Mouse (Mus musculus): ENCODE data around the gene Brsk2. TPM values are rescaled to one million over a fixed set of nuclear protein-coding genes. Genes with fewer than 3 reads are reported as not detected.

Brsk2 gene
- polyA plus RNA-seq, 1 experiment from 2014 or later: 0.40 TPM

GRCm38 (mm10) chr7:141934951-141935350, 14.6 kb upstream of the Brsk2 start:
- H3K9ac ChIP-seq: no peak overlapping the region
- H3K4me1 ChIP-seq (replicated peaks): no peaks in the 10 kb centered on the region
- no peaks in the 10 kb centered on the region for H3K36me3 ChIP-seq
- peaks cover 42% of the 10 kb centered on the region for H3K27me3 ChIP-seq (replicated peaks)
- ATAC-seq (ENCODE audit: insufficient number of reproducible peaks, low FRiP score): no peak
- H3K4me2 ChIP-seq: no peak overlapping the region
- H3K9me3 ChIP-seq (replicated peaks): no peaks in the 10 kb centered on the region
- H3K4me3 ChIP-seq: no peak overlapping the region
- H3K27ac ChIP-seq (ENCODE audit: poor library complexity, severe bottlenecking): no peak overlapping the region
- WGBS: 83% methylated on average over 6 of the region's 6 CpGs

GRCm38 (mm10) chr7:141943444-141943843, 6.1 kb upstream of the Brsk2 start:
- WGBS: 70% methylated on average over 5 of the region's 5 CpGs
- peaks cover 62% of the 10 kb centered on the region for H3K27me3 ChIP-seq (replicated peaks)
- no peak for ATAC-seq (ENCODE audit: insufficient number of reproducible peaks, low FRiP score)

DNA sequence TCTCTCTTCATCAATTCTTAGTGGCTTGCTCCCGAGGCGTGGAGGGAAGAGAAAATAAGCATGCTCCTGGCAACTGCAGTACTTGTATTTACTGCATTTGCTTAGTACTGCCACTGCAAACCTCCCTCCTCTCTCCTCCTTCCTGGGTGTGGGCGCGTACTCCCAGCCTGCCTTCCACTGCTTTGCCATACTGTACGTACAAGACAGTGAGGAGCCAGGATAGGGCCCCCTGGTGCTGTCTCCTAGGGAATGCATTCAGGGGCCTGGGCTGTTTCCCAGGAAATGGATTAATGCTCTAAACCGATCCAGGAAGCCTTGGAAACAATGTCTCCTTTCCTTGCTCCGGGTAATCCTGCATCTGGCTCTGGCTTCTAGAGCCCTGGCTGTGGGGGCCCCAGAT, 3.6 kb upstream of the Brsk2 start:
- Histone ChIP-seq H3K4me2 (no peak overlapping the region), H3K27me3 (replicated peaks) (peaks cover 76% of the 10 kb centered on the region), H3K27ac (ENCODE audit: poor library complexity, severe bottlenecking) (no peak overlapping the region), H3K4me3 (no peak overlapping the region), H3K36me3 (no peaks in the 10 kb centered on the region), H3K9ac (no peak overlapping the region), H3K4me1 (replicated peaks) (peaks cover 13% of the 10 kb centered on the region), H3K9me3 (replicated peaks) (no peaks in the 10 kb centered on the region)
- 30% methylated on average over 7 of the region's 7 CpGs for WGBS
- no peak for ATAC-seq (ENCODE audit: insufficient number of reproducible peaks, low FRiP score)

More at GRCm38 (mm10) chr7:141943444-141943843, 6.1 kb upstream of the Brsk2 start:
- no peak overlapping the region for H3K4me2 ChIP-seq
- no peak overlapping the region for H3K27ac ChIP-seq (ENCODE audit: poor library complexity, severe bottlenecking)
- H3K9me3 ChIP-seq (replicated peaks): no peaks in the 10 kb centered on the region
- no peak overlapping the region for H3K4me3 ChIP-seq
- no peaks in the 10 kb centered on the region for H3K4me1 ChIP-seq (replicated peaks)
- no peaks in the 10 kb centered on the region for H3K36me3 ChIP-seq
- H3K9ac ChIP-seq: no peak overlapping the region

GRCm38 (mm10) chr7:141947512-141947911, 2.0 kb upstream of the Brsk2 start:
- Histone ChIP-seq H3K36me3 (no peaks in the 10 kb centered on the region), H3K27ac (ENCODE audit: poor library complexity, severe bottlenecking) (no peak overlapping the region), H3K4me3 (no peak overlapping the region), H3K9me3 (replicated peaks) (peaks cover 5% of the 10 kb centered on the region), H3K4me2 (no peak overlapping the region), H3K27me3 (replicated peaks) (peaks cover 88% of the 10 kb centered on the region), H3K9ac (no peak overlapping the region), H3K4me1 (replicated peaks) (peaks cover 13% of the 10 kb centered on the region)
- no peak for ATAC-seq (ENCODE audit: insufficient number of reproducible peaks, low FRiP score)

DNA sequence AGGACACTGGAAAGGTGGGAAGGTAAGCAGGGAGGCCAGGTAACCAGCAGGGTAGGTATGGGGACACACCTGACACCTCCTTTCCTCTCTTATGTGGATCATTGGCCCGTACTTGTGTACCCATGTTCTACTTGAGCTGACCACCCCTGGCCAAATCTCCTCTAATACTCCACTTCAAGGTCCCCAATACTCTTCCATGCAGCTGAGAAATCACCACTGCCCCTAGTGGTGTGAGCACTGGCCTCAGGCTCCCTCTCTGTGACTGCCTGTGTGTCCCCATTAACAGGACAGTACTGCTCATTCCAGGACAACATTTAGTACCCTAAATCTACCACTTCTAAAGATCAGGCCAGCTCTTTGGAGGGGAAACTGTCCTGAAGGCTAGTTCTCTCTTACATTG, 1.5 kb upstream of the Brsk2 start:
- no peak overlapping the region for H3K9ac ChIP-seq
- WGBS: 63% methylated on average over 1 of the region's 1 CpGs
- peaks cover 13% of the 10 kb centered on the region for H3K4me1 ChIP-seq (replicated peaks)
- no peak overlapping the region for H3K4me3 ChIP-seq
- H3K4me2 ChIP-seq: no peak overlapping the region
- H3K27me3 ChIP-seq (replicated peaks): peaks cover 92% of the 10 kb centered on the region
- H3K9me3 ChIP-seq (replicated peaks): peaks cover 5% of the 10 kb centered on the region
- no peak for ATAC-seq (ENCODE audit: insufficient number of reproducible peaks, low FRiP score)
- no peaks in the 10 kb centered on the region for H3K36me3 ChIP-seq
- H3K27ac ChIP-seq (ENCODE audit: poor library complexity, severe bottlenecking): no peak overlapping the region

DNA sequence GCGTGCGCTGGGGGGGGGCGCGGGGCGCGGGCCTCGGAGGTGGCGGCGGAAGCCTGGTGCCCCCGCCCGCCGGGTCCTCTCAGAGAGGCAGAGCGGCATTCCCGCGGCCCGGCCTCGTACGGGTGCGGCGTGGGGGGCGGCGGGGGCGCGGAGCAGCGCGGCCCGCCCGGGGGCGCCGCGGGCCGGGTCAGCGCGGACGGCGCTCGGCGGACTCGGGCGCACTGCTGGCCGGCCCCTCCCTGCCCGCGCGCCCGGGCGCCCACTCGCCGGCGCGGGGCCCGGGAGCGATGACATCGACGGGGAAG, 200 bp downstream of the Brsk2 start:
- Histone ChIP-seq H3K27ac (ENCODE audit: poor library complexity, severe bottlenecking) (no peak overlapping the region), H3K4me2 (peak overlapping the region; percentile 95), H3K27me3 (replicated peaks) (peaks cover 95% of the 10 kb centered on the region), H3K4me3 (peak overlapping the region; percentile 58), H3K4me1 (replicated peaks) (peaks cover 13% of the 10 kb centered on the region), H3K36me3 (no peaks in the 10 kb centered on the region), H3K9ac (peak overlapping the region; percentile 42; the same call in 1 of the 2 replicates), H3K9me3 (replicated peaks) (peaks cover 5% of the 10 kb centered on the region)
- 3% methylated on average over 51 of the region's 54 CpGs for WGBS
- ATAC-seq (ENCODE audit: insufficient number of reproducible peaks, low FRiP score): peak; percentile 15; the same call in 1 of the 2 replicates

DNA sequence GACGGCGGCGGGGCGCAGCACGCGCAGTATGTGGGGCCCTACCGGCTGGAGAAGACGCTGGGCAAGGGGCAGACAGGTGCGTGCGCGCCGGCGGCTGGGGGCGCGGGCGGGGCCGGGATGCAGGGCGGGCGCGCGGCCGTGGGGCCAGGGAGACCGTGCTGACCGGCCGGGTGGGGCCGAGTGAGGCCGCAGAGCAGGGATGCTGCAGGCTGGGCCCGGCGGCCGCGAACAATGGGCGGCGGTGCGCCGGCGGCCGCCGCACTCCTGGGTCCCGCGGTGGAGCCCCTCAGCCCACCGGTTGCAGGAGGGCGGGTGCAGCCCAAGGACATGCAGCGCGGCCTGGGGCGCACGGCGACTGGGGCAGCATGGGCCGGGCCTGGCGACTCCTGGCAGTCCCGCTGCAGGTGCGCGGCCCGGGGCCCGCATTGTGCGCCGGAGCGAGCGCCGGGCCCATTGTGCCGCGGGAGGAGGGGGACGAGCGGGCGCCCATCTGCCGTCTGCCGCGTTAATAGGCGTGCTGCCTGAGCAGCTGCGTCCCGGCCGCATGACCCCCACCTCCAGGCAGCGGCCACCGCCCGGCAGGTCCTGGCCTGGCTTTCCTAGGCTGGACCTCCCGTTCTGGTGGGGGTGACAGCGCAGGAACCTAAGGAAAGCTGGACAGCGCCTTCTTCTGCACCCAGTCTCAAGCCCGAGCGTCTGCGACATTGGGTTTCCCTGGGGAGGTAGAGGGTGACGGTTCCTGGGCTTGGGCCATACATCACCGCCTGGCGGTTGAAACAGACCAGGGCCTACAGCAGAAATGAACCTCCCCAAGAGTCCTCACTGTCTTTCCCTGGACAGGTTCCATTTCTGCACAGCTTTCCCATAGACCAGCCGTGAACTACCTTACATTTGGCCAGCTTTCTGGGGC, 808 bp downstream of the Brsk2 start:
- Histone ChIP-seq H3K4me1 (replicated peaks) (peaks cover 13% of the 10 kb centered on the region), H3K36me3 (no peaks in the 10 kb centered on the region), H3K4me3 (peak overlapping the region; percentile 58), H3K9ac (peak overlapping the region; percentile 42; the same call in 1 of the 2 replicates), H3K4me2 (peak overlapping the region; percentile 95), H3K9me3 (replicated peaks) (peaks cover 5% of the 10 kb centered on the region), H3K27me3 (replicated peaks) (peaks cover 91% of the 10 kb centered on the region), H3K27ac (ENCODE audit: poor library complexity, severe bottlenecking) (no peak overlapping the region)
- WGBS: 3% methylated on average over 68 of the region's 84 CpGs
- ATAC-seq (ENCODE audit: insufficient number of reproducible peaks, low FRiP score): peak; percentile 29; the same call in 1 of the 2 replicates

DNA sequence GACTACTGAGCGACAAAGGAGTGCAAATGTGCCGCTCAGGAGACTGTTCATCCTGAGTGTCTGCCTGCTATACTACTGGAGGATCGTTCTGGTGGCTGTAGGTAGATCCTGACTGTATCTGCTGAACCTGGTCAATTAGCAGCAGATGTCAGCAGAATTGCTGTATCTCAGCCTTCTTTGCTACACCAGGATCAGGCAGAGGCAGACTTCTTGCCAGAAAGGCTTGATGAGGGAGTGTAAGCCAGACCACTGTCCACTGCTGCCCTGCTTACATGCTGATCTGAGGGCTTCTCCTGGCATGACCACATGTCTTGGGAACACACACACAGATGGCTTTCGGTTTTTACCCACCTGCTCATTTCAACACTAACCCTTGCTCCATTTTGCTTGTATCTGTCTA, 2.3 kb downstream of the Brsk2 start:
- no peaks in the 10 kb centered on the region for H3K36me3 ChIP-seq
- no peak for ATAC-seq (ENCODE audit: insufficient number of reproducible peaks, low FRiP score)
- H3K4me1 ChIP-seq (replicated peaks): peaks cover 13% of the 10 kb centered on the region
- WGBS: 82% methylated on average over 4 of the region's 4 CpGs
- peaks cover 5% of the 10 kb centered on the region for H3K9me3 ChIP-seq (replicated peaks)
- no peak overlapping the region for H3K4me2 ChIP-seq
- H3K27me3 ChIP-seq (replicated peaks): peaks cover 87% of the 10 kb centered on the region
- H3K27ac ChIP-seq (ENCODE audit: poor library complexity, severe bottlenecking): no peak overlapping the region
- no peak overlapping the region for H3K9ac ChIP-seq
- H3K4me3 ChIP-seq: no peak overlapping the region

DNA sequence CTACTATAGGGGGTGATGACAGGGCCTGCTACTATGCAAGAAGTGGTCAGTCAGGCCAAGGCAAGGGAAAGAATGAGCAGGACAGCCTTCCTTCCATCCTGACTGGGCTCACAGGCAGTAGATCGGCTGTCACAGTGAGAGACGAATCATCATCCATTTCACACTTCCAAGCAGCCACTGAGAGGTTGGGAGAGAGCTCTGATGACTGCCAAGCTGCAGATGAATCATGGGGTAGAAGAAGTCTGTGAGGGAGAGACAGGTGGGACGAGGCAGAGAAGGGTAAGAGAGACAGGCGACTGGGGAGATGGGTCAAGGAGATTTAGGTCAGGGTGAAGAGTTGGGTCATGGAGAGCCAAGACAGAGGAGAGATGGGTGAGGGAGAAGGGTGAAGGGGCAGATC, 3.4 kb downstream of the Brsk2 start:
- H3K9me3 ChIP-seq (replicated peaks): peaks cover 5% of the 10 kb centered on the region
- no peak overlapping the region for H3K4me2 ChIP-seq
- WGBS: 63% methylated on average over 4 of the region's 4 CpGs
- peaks cover 13% of the 10 kb centered on the region for H3K4me1 ChIP-seq (replicated peaks)
- H3K4me3 ChIP-seq: no peak overlapping the region
- no peak overlapping the region for H3K9ac ChIP-seq
- no peaks in the 10 kb centered on the region for H3K36me3 ChIP-seq
- no peak for ATAC-seq (ENCODE audit: insufficient number of reproducible peaks, low FRiP score)
- H3K27me3 ChIP-seq (replicated peaks): peaks cover 86% of the 10 kb centered on the region
- H3K27ac ChIP-seq (ENCODE audit: poor library complexity, severe bottlenecking): no peak overlapping the region

DNA sequence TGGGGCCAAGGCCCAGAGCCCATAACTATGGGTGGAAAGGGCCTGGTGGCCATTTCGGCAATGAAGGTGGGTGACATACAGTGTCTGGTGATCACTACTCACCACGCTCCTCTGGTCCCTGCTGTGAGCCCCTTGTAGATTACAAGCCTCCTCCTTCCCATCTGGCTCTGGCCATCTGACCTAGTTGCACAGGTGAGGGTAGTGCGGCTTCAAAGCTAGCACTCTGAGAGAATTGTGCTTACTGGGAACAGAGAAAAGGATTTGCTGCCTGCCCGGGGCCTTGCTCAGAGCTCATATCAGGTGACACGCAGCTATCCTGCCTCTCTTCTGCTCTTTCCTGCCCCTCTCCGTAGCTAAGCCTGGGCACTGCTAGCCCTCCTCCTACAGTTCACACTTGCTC, 4.1 kb downstream of the Brsk2 start:
- H3K9ac ChIP-seq: no peak overlapping the region
- peaks cover 5% of the 10 kb centered on the region for H3K9me3 ChIP-seq (replicated peaks)
- no peak for ATAC-seq (ENCODE audit: insufficient number of reproducible peaks, low FRiP score)
- no peak overlapping the region for H3K27ac ChIP-seq (ENCODE audit: poor library complexity, severe bottlenecking)
- H3K27me3 ChIP-seq (replicated peaks): peaks cover 82% of the 10 kb centered on the region
- H3K4me2 ChIP-seq: no peak overlapping the region
- no peaks in the 10 kb centered on the region for H3K36me3 ChIP-seq
- 63% methylated on average over 6 of the region's 6 CpGs for WGBS
- H3K4me1 ChIP-seq (replicated peaks): peaks cover 13% of the 10 kb centered on the region
- H3K4me3 ChIP-seq: no peak overlapping the region

- WGBS: 69% methylated on average over 5 of the region's 5 CpGs
- ATAC-seq (ENCODE audit: insufficient number of reproducible peaks, low FRiP score): no peak
- H3K27me3 ChIP-seq (replicated peaks): peaks cover 70% of the 10 kb centered on the region
These were observed 6.1 kb downstream of the Brsk2 start for GRCm38 (mm10) chr7:141955565-141956173.

More at GRCm38 (mm10) chr7:141955565-141956173, 6.1 kb downstream of the Brsk2 start:
- Histone ChIP-seq H3K9me3 (replicated peaks) (peaks cover 5% of the 10 kb centered on the region), H3K4me3 (no peak overlapping the region), H3K36me3 (no peaks in the 10 kb centered on the region), H3K9ac (no peak overlapping the region), H3K27ac (ENCODE audit: poor library complexity, severe bottlenecking) (no peak overlapping the region), H3K4me2 (no peak overlapping the region), H3K4me1 (replicated peaks) (no peaks in the 10 kb centered on the region)
